Mouse (Mus musculus) neural tube, embryonic 11.5 days (tissue): Measurements from ENCODE around the gene Gm11214. TPM values are rescaled to one million over a fixed set of nuclear protein-coding genes. Genes with fewer than 3 reads are reported as not detected.

ENCODE experiments used
- ATAC-seq: fragments of 200-750 bp; cut with Nextera tagmentation; 2 replicates; pipeline ENCODE4 v1.8.0; 2017; ENCODE audit warnings: moderate number of reproducible peaks, mild to moderate bottlenecking, moderate TSS enrichment, moderate library complexity; ENCODE audit not compliant: insufficient read depth, low FRiP score, low TSS enrichment
- DNase-seq: peaks from one replicate; pipeline ENCODE4 v3.0.0-alpha.2; 2015; ENCODE audit warnings: low spot score
- H3K27ac ChIP-seq: fragments of 300-500 bp; sonication (generic); 2 replicates; pipeline ENCODE4 v1.5.1; 2014; ENCODE audit warnings: low read depth, mild to moderate bottlenecking, low read length
- H3K27me3 ChIP-seq: fragments of 300-500 bp; sonication (generic); 2 replicates; pipeline ENCODE4 v1.6.1; 2014; ENCODE audit warnings: mild to moderate bottlenecking, low read length, mixed read lengths; ENCODE audit not compliant: control insufficient read depth, insufficient read depth
- H3K36me3 ChIP-seq: fragments of 300-500 bp; sonication (generic); 2 replicates; pipeline ENCODE4 v1.6.1; 2014; ENCODE audit warnings: mild to moderate bottlenecking, low read length, moderate library complexity, mixed read lengths; ENCODE audit not compliant: control insufficient read depth, insufficient read depth
- H3K4me1 ChIP-seq: fragments of 300-500 bp; sonication (generic); 2 replicates; pipeline ENCODE4 v1.6.1; 2014; ENCODE audit warnings: low read length, mixed read lengths; ENCODE audit not compliant: control insufficient read depth, insufficient read depth
- H3K4me2 ChIP-seq: fragments of 300-500 bp; sonication (generic); 2 replicates; pipeline ENCODE4 v1.6.1; 2014; ENCODE audit warnings: low read depth, mild to moderate bottlenecking, moderate library complexity
- H3K4me3 ChIP-seq: fragments of 300-500 bp; sonication (generic); 2 replicates; pipeline ENCODE4 v1.5.1; 2014; ENCODE audit warnings: low read depth, low read length
- H3K9ac ChIP-seq: fragments of 300-500 bp; sonication (generic); 2 replicates; pipeline ENCODE4 v1.6.1; 2014; ENCODE audit warnings: mild to moderate bottlenecking, low read length
- H3K9me3 ChIP-seq: fragments of 300-500 bp; sonication (generic); 2 replicates; pipeline ENCODE4 v1.6.1; 2016; ENCODE audit warnings: low read length; ENCODE audit not compliant: control insufficient read depth
- WGBS: fragments of 180-500 bp; shearing (Covaris S2); extraction: QIAGEN DNeasy Blood & Tissue Kit; methylation state at CpG from one replicate; pipeline ENCODE4 v1.1.7; 2014; 5-methylcytosine and 5-hydroxymethylcytosine counted together
- polyA plus RNA-seq: library from polyadenylated mRNA; unstranded; fragments of >200 nt; fragmentation: Nextera tagmentation; extraction: Ambion mirVana; gene quantifications from 2 replicates; pipeline ENCODE4 v1.2.1, GENCODE M21; 2014

Gene Gm11214
- polyA plus RNA-seq, 1 experiment from 2014 or later = not detected

DNA sequence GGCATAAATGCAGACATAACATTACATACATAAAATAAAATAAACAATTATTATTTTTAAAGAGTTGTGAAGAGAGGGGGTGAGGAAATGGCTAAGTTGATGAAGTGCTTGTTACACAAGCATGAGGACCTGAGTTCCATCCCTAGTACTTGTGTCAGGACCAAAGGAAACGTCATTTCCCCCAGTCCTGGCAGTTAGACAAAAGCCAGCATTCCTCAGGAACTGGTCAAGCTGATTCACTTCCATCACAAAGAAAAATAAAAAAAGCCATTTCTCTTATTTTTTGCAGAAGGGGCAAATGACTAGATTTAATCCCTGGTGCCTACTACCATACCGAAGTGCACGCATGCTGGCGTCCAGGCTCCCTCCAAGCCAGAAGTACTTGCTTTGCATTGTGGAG is 33.7 kb upstream of the Gm11214 start:
- ATAC-seq (no peak), DNase-seq (no peak)
- WGBS = 88% methylated on average over 4 of the region's 4 CpGs

GRCm38 (mm10) chr4:63692351-63692750 is 29.2 kb upstream of the Gm11214 start:
- H3K36me3 ChIP-seq = no peaks in the 10 kb centered on the region
- H3K4me3 ChIP-seq = no peak overlapping the region
- H3K9ac ChIP-seq = no peak overlapping the region
- no peak overlapping the region for H3K27ac ChIP-seq
- H3K9me3 ChIP-seq = no peaks in the 10 kb centered on the region
- no peak for ATAC-seq
- no peaks in the 10 kb centered on the region for H3K4me1 ChIP-seq
- DNase-seq = no peak
- H3K4me2 ChIP-seq = no peak overlapping the region
- H3K27me3 ChIP-seq = no peaks in the 10 kb centered on the region

More for the DNA sequence above, 33.7 kb upstream of the Gm11214 start:
- H3K9me3 ChIP-seq = no peaks in the 10 kb centered on the region
- H3K4me2 ChIP-seq = no peak overlapping the region
- no peaks in the 10 kb centered on the region for H3K27me3 ChIP-seq
- H3K4me3 ChIP-seq = no peak overlapping the region
- no peak overlapping the region for H3K9ac ChIP-seq
- H3K27ac ChIP-seq = no peak overlapping the region
- no peaks in the 10 kb centered on the region for H3K4me1 ChIP-seq
- H3K36me3 ChIP-seq = no peaks in the 10 kb centered on the region

- ATAC-seq (no peak), DNase-seq (no peak)
- no peak overlapping the region for H3K9ac ChIP-seq
- H3K4me3 ChIP-seq = no peak overlapping the region
- no peaks in the 10 kb centered on the region for H3K27me3 ChIP-seq
- no peaks in the 10 kb centered on the region for H3K36me3 ChIP-seq
- H3K9me3 ChIP-seq = no peaks in the 10 kb centered on the region
- no peak overlapping the region for H3K4me2 ChIP-seq
- no peaks in the 10 kb centered on the region for H3K4me1 ChIP-seq
- no peak overlapping the region for H3K27ac ChIP-seq
- WGBS = 86% methylated on average over 8 of the region's 8 CpGs
Measured at GRCm38 (mm10) chr4:63687429-63687828, 24.2 kb upstream of the Gm11214 start.

GRCm38 (mm10) chr4:63686157-63686556 is 23.0 kb upstream of the Gm11214 start:
- DNase-seq = no peak
- no peak for ATAC-seq
- Histone ChIP-seq H3K27me3 (no peaks in the 10 kb centered on the region), H3K36me3 (no peaks in the 10 kb centered on the region), H3K4me1 (no peaks in the 10 kb centered on the region), H3K27ac (no peak overlapping the region), H3K4me2 (no peak overlapping the region), H3K9me3 (no peaks in the 10 kb centered on the region), H3K4me3 (no peak overlapping the region), H3K9ac (no peak overlapping the region)

DNA sequence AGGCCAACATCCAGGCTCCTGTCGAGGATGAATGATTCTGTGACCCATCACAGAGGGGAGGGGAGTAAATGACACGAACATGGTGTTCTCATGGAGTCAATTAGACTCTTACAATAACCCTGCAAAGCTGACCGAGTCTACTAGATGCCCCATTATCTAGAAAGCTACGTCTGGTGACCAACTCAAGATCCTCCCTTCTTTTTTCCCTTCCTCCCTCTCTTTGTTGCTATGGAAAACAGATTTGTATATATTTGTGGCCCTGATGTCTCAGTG is 22.0 kb upstream of the Gm11214 start:
- Histone ChIP-seq H3K36me3 (no peaks in the 10 kb centered on the region), H3K9me3 (no peaks in the 10 kb centered on the region), H3K4me2 (no peak overlapping the region), H3K27ac (no peak overlapping the region), H3K9ac (no peak overlapping the region), H3K27me3 (no peaks in the 10 kb centered on the region), H3K4me1 (no peaks in the 10 kb centered on the region), H3K4me3 (no peak overlapping the region)
- WGBS = 60% methylated on average over 4 of the region's 4 CpGs
- no peak for ATAC-seq
- no peak for DNase-seq

DNA sequence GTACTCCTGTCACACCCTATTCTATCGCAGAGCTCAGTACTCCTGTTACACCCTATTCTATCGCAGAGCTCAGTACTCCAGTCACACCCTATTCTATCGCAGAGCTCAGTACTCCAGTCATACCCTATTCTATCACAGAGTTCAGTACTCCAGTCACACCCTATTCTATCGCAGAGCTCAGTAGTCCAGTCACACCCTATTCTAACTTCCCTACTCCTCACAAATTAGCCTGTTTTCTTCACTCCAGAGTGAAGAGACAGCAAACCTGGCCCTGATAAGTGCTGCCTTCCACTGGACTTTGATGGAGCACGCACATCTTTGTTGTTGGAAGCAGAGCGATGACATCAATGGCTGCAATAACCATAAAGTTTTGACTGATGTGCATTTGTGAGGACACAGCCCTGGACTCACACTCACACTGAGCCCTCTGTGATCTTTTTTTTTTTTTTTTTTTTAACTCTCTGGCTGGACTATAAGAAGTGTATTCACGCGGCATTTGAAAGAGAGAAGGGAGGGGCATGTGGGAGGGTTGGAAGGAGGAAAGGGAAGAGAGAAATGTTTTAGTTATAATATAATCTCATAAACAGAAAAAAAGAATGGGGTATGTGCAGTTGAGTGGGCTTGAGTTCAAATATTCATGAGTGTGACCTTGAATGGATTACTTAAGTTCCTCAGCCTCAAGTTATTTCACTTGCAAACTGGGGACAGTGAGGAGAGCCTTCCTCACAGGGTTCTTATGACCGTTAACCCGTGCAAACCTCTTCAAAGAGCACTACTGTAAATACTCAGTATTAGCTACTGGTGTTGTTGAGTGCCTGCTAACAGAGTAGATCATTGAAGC is 21.5 kb upstream of the Gm11214 start:
- no peaks in the 10 kb centered on the region for H3K36me3 ChIP-seq
- H3K9ac ChIP-seq = no peak overlapping the region
- ATAC-seq (no peak), DNase-seq (no peak)
- H3K27me3 ChIP-seq = no peaks in the 10 kb centered on the region
- H3K9me3 ChIP-seq = no peaks in the 10 kb centered on the region
- no peak overlapping the region for H3K4me2 ChIP-seq
- no peaks in the 10 kb centered on the region for H3K4me1 ChIP-seq
- no peak overlapping the region for H3K4me3 ChIP-seq
- 81% methylated on average over 10 of the region's 10 CpGs for WGBS
- no peak overlapping the region for H3K27ac ChIP-seq

DNA sequence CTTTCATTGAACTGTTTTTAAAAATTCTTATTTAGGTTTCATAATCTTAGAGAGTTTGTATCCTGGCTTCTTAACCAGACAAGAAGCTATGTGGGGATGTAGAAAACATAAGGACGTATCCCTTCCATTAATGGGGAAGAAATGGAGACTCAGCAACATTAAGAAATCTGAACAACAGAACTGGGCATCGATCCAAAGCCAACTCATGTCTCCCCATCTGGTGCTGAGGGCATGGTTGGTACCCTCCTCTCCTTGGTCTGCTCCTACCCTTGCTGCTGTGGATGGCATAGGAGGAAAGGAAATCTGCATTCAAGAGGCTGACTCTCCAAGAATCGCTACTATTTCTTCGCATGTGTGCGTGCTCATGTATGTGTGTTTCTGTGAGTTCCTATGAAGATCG is 20.5 kb upstream of the Gm11214 start:
- 92% methylated on average over 6 of the region's 6 CpGs for WGBS
- ATAC-seq = no peak

GRCm38 (mm10) chr4:63683056-63683455 is 19.9 kb upstream of the Gm11214 start:
- no peak for DNase-seq
- H3K4me1 ChIP-seq = no peaks in the 10 kb centered on the region
- H3K9me3 ChIP-seq = no peaks in the 10 kb centered on the region
- H3K36me3 ChIP-seq = no peaks in the 10 kb centered on the region
- H3K4me2 ChIP-seq = no peak overlapping the region
- WGBS = 80% methylated on average over 11 of the region's 11 CpGs
- no peak overlapping the region for H3K27ac ChIP-seq
- H3K4me3 ChIP-seq = no peak overlapping the region
- no peak overlapping the region for H3K9ac ChIP-seq
- H3K27me3 ChIP-seq = no peaks in the 10 kb centered on the region
- ATAC-seq = no peak

More for the DNA sequence above, 20.5 kb upstream of the Gm11214 start:
- no peaks in the 10 kb centered on the region for H3K9me3 ChIP-seq
- DNase-seq = no peak
- no peak overlapping the region for H3K27ac ChIP-seq
- no peak overlapping the region for H3K4me3 ChIP-seq
- no peak overlapping the region for H3K4me2 ChIP-seq
- H3K27me3 ChIP-seq = no peaks in the 10 kb centered on the region
- no peak overlapping the region for H3K9ac ChIP-seq
- no peaks in the 10 kb centered on the region for H3K4me1 ChIP-seq
- H3K36me3 ChIP-seq = no peaks in the 10 kb centered on the region

- DNase-seq (no peak), ATAC-seq (no peak)
- H3K9ac ChIP-seq = no peak overlapping the region
- 82% methylated on average over 2 of the region's 2 CpGs for WGBS
- no peak overlapping the region for H3K27ac ChIP-seq
- H3K4me2 ChIP-seq = no peak overlapping the region
- H3K4me1 ChIP-seq = no peaks in the 10 kb centered on the region
- H3K4me3 ChIP-seq = no peak overlapping the region
- no peaks in the 10 kb centered on the region for H3K27me3 ChIP-seq
- no peaks in the 10 kb centered on the region for H3K9me3 ChIP-seq
- no peaks in the 10 kb centered on the region for H3K36me3 ChIP-seq
Measured at GRCm38 (mm10) chr4:63682441-63682840, 19.3 kb upstream of the Gm11214 start.
